Mouse (Mus musculus): Measurements from ENCODE around the gene Slc10a2.
"Not testable (repeated sequence)": the region's sequence is repeated elsewhere in the genome, so short reads cannot be mapped to it uniquely, and the experiment has no call there.

Gene Slc10a2

GRCm38 (mm10) chr8:5105186-5105585, at the start of gene Slc10a2:
TSS of gene Slc10a2 (minus strand) at chr8:5105351.
- no peak for DNase-seq

- no peak for DNase-seq
Observed at GRCm38 (mm10) chr8:5129322-5129829, 24.2 kb upstream of the Slc10a2 start.

GRCm38 (mm10) chr8:5106855-5107254, 1.7 kb upstream of the Slc10a2 start:
- no peak for DNase-seq

- no peak for DNase-seq
Observed at GRCm38 (mm10) chr8:5095392-5095791, 9.8 kb downstream of the Slc10a2 start.

- not testable (repeated sequence) for DNase-seq
Observed at GRCm38 (mm10) chr8:5093991-5094390, 11.2 kb downstream of the Slc10a2 start.

GRCm38 (mm10) chr8:5073654-5074293, 31.4 kb downstream of the Slc10a2 start:
- DNase-seq = no peak

GRCm38 (mm10) chr8:5058888-5059287, 46.3 kb downstream of the Slc10a2 start:
- no peak for DNase-seq

- DNase-seq = not testable (repeated sequence)
Observed at GRCm38 (mm10) chr8:5044361-5044900, 60.7 kb downstream of the Slc10a2 start.

- no peak for DNase-seq
Observed at GRCm38 (mm10) chr8:5038811-5039561, 66.2 kb downstream of the Slc10a2 start.
